Mouse (Mus musculus) bone marrow macrophage, adult 2 months (primary cell): ENCODE results near the gene Pparg.

Experiments
- CTCF ChIP-seq: IDR thresholded peaks from 2 replicates; pipeline ENCODE4 v1.5.1; 2012; ENCODE audit warnings: low read depth, mild to moderate bottlenecking, low read length, moderate library complexity
- POLR2A ChIP-seq: IDR thresholded peaks from 2 replicates; pipeline ENCODE4 v1.6.1; 2012; ENCODE audit warnings: mild to moderate bottlenecking, low read depth, low read length, borderline replicate concordance

DNA sequence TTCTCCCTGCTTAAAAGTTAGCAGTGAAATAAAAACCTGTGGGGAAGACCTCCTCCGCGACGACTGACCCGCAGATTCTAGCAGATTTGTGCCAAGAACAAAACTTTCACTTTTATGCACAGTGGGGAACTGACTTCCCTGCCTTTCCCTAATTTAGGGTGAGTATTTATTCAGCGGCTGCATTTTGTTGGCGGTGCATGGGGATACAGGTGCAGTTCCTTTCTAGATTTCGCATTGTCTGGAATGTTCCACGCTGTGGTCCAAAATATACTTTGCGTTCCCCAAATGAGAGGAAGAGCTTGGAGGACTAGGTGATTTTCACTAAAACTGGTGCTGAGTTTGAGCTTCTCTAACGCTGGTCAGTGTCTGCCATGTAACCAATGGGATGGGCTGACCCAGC lies 16.6 kb upstream of the Pparg start:
- TF ChIP-seq CTCF (no peak), POLR2A (no peak)
